Mouse (Mus musculus) spleen, postnatal 4 days (tissue): ENCODE results near the gene Rpl27.
"Not testable (repeated sequence)": the region's sequence is repeated elsewhere in the genome, so short reads cannot be mapped to it uniquely, and the experiment has no call there.

Experiments
- DNase-seq, 2 experiments: peaks; one replicate each; pipeline ENCODE4 v3.0.0; 2022; ENCODE audit warnings: low spot score in 2 of 2

Rpl27 gene

DNA sequence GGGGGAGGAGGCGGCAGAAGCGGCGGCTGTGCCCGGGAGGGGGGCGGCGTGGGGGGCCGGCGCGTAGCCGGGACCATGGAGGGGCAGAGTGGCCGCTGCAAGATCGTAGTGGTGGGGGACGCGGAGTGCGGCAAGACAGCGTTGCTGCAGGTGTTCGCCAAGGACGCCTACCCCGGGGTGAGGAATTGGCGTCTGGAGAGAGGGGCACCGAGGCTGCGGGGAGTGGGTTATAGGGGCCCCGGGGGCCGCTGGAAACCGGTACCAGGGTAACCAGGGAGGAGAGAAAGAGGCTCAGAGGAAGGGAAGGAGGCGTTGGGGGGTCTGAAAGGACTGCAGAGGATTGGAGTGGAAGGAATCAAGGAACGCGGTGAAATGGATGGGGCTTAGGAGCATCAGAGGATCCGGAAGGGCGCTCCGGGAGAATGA is 26.2 kb downstream of the Rpl27 start:
- peak in 1 of 2 experiments; percentile 74 for DNase-seq

- no peak for DNase-seq
Observed at GRCm38 (mm10) chr11:101468731-101469130, 26.6 kb downstream of the Rpl27 start.

DNA sequence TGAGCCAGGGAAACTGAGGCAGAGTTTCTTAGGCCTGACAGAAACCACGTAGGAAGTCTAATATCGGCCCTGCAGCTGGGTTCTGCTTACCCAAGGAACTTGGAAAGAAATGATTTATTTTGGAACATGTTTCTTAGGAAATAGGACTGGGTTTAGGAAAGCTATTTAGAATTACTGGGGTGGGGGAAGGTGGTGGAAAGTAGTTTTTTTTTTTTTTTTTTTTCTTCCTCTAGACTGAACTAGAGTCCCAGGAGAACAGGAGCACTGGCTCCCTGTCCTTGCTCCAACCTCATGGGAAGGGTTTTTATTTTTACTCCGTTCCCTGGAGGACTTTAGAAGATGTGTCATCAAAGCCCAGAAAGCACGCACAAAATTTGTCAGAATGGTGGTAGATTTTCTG is 27.1 kb downstream of the Rpl27 start:
- no peak for DNase-seq

- DNase-seq: no peak
Observed at GRCm38 (mm10) chr11:101470206-101470605, 28.1 kb downstream of the Rpl27 start.

- no peak for DNase-seq
Observed at GRCm38 (mm10) chr11:101471926-101472325, 29.8 kb downstream of the Rpl27 start.

- DNase-seq: no peak
Observed at GRCm38 (mm10) chr11:101472336-101472735, 30.2 kb downstream of the Rpl27 start.

GRCm38 (mm10) chr11:101473686-101474085 is 31.6 kb downstream of the Rpl27 start:
- not testable (repeated sequence) for DNase-seq

GRCm38 (mm10) chr11:101474298-101474697 is 32.2 kb downstream of the Rpl27 start:
- DNase-seq: no peak

DNA sequence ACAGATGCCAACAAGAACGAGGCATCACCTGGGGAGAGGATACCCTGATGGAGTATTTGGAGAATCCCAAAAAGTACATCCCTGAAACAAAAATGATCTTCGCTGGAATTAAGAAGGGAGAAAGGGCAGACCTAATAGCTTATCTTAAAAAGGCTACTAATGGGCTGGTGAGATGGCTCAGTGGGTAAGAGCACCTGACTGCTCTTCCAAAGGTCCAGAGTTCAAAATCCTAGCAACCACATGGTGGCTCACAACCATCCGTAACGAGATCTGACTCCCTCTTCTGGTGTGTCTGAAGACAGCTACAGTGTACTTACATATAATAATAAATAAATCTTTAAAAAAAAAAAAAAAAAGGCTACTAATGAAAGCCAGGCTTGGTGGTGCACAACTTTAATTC is 34.3 kb downstream of the Rpl27 start:
- DNase-seq: not testable (repeated sequence)

DNA sequence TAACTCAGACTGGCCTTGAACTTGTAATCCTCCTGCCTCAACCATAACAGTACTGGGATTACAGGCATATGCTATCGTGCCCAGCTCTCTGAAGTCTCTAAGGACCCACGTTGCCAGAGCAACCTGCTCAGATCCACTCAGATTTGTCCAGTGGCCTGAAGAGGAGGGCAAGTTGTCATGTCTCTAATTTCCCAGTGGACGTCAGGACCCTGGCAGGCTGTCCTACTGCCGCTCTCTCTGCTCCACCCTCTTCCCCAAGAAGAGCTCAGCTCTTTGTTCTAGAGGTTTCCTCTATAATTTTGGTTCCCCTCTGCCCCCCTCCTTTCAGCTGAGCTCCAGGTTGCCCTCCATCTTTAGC is 35.1 kb downstream of the Rpl27 start:
- DNase-seq: no peak

- DNase-seq: no peak
Observed at GRCm38 (mm10) chr11:101477552-101478211, 35.6 kb downstream of the Rpl27 start.

DNA sequence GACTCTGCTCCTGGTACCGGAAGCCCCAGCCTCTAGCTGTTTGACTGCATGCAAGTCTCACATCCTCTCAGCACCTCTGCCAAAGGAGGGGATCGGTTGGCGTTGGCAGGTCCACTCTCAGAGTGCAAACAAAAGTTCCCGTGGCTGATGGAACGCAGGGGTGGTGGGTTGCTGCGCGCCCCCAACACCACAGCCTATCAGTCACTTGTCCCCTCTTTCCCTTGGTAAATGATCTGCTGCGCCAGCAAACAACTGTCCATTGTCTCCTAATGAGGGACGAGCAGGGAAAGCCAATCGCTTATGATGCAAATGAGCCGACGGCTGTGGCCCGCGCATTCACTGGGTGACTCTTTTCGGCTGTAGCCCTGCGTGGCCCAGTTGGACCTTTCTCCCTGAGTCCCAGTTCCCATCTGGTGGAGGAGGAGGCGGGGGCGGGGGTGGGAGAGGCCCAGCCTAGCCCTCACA is 37.1 kb downstream of the Rpl27 start:
- no peak for DNase-seq

GRCm38 (mm10) chr11:101480912-101481311 is 38.8 kb downstream of the Rpl27 start:
- DNase-seq: no peak

DNA sequence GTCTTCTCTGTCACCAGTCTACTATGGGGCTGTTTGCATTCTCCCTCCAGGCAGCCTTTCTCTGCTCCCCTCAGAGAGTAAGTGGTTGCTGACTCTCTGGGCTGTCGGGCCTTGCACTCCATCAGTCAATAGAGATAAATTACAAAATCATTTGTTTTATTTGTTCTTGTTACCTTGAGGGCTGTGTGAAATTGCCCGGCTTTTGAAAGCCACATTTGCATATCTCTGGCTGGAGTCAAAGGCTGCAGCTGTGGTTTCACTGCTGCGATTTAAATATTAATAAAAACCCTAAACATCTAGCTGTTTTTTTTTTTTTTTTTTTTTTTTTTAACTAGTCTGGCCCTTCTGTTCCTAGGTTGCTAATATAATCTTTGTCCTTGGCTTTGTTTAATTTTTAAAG is 41.7 kb downstream of the Rpl27 start:
- no peak for DNase-seq

- DNase-seq: peak in 1 of 2 experiments; percentile 79
Observed at GRCm38 (mm10) chr11:101484245-101484644, 42.1 kb downstream of the Rpl27 start.

GRCm38 (mm10) chr11:101484814-101485213 is 42.7 kb downstream of the Rpl27 start:
- DNase-seq: no peak

GRCm38 (mm10) chr11:101485509-101486028 is 43.5 kb downstream of the Rpl27 start:
- peak in 1 of 2 experiments; percentile 70 for DNase-seq

- DNase-seq: peak in 1 of 2 experiments; percentile 22
Observed at GRCm38 (mm10) chr11:101486126-101486525, 44.0 kb downstream of the Rpl27 start.
